Mouse (Mus musculus) right cerebral cortex, postnatal 25 days (tissue): Measurements from ENCODE around the gene Sacs.
"Not testable (repeated sequence)": the region's sequence is repeated elsewhere in the genome, so short reads cannot be mapped to it uniquely, and the experiment has no call there.

Source experiments
- DNase-seq: peaks from one replicate; pipeline ENCODE4 v3.0.0; 2022

Gene Sacs

DNA sequence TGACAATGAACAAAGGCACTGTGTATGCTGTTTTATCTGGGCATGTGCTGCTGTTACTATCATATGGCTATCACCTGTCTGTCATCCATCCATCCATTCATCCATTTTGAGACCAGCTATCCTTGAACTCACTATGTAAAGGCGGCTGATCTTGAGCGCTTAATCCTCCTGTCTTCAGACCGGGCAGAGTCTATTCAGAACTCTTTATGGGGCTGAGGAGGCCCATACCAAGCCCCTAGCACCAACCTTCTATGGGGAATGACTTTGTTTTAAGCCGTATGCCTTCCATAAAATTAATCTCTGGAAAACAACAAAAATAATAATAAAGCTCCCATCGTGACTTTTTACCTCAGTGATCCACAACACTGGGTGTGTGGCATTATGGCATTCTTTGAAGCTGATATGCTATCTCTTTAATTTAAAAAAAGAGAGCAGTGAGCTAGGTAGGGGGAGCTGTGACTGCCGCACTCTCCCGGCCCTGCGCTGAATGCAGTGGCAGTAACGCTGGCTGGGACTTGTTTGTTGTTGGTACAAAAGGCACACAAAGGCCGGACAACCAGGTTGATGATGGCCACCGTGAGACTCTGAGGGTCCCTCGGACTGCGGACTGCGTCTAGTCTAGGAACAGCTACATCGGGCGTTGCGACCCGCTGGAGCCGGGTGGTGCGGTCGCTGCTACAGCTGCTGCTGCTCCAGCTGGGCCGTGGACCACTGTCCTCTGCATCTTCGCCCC, at the start of gene Sacs:
Gene Sacs, plus strand, starts transcription at position 464 of the 733 bp plus-strand sequence.
- peak; percentile 72 for DNase-seq

DNA sequence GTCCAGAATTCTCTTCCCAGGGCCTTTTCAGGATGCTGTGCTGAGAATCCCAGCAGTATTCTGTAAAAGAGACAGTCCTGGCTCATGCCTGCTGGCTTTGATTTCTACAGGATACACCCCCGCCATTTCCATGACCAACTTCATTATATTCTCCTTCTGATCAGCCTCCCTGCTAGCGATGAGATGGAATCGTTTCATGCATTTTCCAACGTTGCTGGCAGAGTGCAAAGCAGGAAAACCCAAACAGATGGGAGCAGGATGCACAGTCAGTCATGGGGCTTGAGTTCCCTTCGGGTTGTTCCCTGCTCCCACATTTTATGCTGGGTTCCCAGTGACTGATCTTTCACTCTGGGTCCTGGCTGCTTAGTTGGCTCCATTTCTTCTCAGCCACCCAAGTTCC, 47.3 kb upstream of the Sacs start:
- no peak for DNase-seq

DNA sequence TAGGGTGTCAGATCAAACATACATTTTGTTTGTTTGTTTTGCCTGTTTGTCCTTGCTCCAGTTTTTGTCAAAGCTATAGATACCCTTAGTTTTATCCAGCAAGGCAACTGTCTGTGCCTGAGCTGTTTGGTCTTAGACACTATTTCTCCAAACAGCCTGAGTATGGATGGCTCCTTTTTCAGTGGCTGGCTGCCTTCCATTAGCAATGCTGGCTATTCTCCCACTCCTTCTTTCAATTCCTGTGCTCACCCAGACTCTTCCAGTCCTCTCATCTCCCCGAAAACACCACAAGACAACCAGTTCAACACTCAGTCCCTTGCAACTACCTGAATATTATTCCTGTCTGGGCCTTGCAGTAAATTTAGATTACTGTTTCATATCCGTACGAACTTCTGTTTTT, 46.2 kb upstream of the Sacs start:
- peak; percentile 46 for DNase-seq

DNA sequence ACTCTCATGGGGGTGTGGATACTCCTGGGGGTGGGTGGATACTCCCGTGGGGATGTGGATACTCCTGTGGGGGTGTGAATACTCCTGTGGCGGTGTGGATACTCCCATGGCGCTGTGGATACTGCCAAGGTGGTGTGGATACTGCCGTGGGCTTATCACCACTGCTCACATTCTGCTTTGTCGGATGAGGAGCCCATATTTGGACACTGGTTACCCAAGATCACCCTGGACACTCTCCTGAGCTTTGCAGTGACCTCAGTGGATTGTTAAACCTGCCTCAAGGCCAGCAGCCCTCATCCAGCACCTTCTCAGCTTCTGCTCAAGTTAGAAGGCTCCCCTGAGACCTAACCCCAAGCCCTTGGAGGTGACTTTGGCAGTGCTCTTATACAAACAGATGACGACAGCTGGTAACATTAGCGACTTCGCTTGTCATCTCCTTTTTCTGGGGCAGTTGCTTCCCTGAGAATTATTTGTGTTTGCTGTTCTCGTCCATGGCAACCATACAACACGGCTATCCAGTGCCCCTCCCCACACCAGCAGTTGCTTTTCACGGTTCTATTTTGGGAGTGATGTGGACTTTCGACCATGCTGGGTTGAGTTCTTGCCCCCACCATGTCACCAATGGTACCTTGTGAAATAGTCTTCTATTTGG, 40.2 kb upstream of the Sacs start:
- DNase-seq: no peak

DNA sequence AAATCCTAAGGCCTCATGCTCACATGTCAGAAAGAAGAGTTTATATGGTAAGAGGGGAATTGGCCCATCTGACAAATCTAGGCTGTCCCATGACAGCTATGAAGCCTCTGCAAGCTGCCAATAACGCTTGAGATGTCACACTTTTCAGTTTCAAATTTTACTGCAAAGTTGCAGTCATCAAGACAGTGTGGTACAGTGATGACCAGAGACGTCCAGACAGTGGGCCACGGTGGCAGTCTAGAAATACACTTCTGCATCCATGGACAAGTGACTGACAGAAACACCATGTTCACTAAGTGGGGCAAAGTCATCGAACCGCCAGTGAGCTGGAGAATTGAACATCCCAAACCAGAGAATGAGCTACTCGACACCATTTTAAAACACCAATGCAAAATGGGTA, 37.5 kb upstream of the Sacs start:
- DNase-seq: no peak

DNA sequence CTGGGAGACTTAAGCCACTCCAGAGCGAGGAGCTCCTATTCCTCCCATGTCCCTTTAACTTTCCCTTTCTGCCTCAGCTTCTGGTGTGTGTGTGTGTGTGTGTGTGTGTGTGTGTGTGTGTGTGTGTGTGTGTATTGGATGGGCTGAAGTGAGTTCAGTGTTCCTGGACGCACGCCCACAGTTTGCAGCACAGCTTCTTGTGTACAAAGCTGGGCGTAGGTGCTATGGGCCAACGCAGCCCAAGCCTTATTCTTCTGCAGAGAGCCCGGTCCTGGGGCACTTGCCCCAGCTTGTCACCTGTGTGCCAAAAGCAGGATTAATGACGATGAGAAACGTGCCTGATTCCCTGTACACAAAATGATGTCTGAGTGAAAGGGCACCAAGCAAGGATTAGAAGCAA, 31.9 kb upstream of the Sacs start:
- DNase-seq: no peak

DNA sequence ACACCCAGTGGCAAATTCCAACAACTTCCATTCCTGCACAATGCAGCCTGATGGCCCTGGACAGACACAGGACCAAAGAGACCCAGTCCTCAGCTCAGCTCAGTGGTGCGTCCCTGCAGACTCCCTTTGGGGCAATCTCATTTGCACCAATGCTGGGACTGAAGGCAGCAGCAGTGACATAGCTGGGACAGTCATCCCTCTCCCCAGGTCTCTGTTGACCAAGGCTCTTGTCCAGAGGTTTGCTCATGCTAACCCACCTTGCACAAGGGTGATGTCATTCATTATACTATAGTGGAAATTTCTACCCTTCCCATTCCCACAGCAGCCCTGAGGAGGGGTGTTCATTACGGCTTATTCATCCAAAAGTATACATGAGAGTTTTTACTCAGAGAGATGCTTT, 29.6 kb upstream of the Sacs start:
- no peak for DNase-seq

DNA sequence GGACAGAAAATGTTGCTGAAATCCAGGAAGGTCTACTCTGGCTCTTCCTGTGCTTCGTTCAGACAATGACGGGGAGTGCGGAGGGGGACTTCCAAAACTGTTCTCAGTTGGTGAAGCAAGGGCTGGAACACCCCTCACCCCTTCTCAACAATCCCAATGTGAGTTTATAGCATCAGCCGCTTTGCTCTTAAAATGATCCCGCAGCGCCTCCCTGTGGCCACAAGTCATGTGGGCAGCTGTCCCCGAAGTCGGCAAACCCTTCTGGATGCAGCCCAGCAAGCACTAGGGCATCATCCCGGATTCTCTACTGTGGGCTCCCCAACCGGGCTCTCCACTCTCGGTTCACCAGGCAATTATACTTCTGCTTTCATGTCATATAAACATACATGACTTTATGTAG, 25.9 kb upstream of the Sacs start:
- DNase-seq: peak; percentile 82

DNA sequence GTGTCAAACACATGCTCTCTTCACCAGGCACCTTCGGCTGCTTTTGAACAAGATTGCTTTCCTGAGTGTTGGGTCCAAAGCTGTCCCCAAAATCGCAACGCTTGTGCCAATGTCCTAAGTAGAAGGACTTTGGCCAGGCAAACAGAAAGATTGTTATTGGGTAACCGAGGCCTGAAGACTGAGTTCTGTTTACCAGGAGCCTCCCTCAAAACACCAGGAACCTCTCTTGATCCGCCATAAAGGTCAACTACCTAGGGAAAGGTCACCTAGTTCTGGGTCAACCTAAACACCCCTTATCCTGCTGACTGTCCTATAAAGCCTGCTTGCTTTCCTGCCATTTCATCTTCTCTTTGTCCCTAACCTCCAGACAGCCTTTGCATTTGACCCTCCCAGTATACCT, 13.5 kb upstream of the Sacs start:
- no peak for DNase-seq

DNA sequence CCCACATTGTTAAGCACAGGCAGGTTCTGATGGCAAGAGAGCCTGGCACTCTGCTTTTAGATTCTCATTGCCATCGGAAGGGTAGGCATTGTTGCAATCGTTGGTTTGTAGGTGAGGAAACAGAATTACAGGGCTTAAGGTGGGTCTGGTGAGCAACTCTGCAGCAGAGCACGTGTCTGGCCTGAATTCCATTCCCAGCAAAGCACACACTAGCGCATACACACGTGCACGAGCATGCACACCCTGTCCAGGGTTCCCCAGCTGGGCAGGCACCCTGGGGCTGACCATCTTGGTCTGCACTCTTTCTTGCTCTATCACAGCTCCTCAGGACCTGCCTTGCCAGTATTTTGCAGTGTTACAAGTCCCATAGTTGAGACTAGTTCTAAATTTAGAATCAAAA, 13.1 kb upstream of the Sacs start:
- DNase-seq: no peak

DNA sequence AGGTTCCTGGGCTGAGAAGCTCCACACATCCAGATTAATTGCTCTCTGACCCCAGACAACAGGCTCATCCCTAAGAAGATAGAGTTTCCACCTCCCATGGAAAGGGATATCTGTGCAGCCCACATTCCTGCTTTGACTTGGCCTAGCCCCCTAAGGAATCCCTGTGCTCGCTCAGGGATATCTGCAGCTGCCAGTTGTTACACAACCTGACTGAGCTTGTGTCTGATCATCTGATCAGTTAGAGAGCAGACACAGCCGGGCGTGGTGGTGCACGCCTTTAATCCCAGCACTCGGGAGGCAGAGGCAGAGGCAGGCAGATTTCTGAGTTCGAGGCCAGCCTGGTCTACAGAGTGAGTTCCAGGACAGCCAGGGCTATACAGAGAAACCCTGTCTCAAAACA, 10.9 kb upstream of the Sacs start:
- DNase-seq: not testable (repeated sequence)

DNA sequence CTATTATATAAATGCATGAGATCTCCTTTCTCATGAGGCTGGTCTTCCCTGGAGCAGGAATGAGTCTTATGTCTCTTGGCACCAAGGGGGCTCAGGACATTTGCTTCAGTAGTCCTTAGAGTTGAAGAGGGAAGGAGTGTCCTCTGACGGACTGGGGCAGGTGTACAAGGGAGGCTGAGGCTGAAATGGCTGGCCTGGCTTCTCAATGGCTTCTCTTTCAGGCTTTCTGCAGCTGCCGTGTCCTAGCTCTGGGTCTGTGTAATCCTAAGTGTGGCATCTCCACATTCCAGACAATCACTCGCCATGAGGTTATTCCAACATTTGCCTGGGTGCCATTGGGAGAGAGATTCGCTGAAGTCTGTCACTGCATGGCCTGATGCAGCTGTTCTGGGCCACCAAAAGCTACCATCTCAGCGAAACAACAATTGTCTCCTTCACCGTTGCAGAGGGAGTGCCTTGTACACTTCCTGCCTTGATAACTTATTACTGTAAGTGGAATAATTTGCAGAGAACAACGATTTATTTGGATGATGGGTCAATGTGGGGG, 9.2 kb upstream of the Sacs start:
- no peak for DNase-seq

DNA sequence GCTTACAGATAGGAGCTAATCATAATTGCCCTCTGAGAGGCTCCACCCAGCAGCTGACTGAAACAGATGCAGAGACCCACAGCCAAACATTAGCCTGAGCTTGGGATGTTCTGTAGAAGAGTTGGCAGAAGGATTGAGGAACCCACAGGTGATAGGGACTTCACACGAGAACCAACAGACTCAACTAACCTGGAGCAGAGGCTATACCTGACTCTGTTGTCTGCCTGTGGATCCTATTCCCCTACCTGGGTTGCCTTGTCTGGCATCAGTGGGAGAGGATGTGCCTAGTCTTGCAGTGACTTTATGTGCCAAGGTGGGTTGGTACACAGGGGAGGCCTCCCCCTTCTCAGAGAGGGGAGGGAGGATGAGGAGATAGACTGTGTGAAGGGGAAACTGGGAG, 5.7 kb upstream of the Sacs start:
- DNase-seq: no peak

DNA sequence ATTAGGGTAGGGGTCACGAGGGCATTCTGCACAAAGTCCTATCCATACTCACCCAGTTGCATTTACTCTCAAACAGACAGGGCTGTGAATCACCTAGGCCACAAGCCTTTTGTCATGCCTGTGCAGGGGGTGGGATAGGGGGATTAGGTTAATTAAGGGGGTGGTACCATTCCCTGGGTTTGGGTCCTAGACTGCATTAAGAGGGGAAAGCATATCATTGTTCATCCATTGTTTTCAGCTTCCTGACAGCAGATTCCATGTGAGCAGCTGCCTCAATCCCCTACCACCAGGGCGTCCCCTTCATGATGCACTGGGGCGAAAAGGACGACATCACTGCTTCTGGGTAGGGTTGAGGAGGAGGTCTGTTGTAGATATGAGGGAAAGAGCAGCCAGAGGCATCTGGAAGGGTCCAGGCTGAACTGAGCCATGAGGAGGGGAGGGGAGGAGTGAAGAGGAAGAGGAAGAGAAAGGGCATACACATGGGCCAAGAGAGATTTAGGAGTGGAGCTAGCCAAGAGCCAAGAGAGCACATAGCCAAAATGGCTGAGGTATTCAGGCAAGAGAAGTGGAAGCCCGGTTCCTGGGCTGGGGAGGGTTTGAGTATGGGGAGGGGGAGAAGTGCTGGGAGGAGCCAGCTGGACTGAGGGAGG, 3.8 kb upstream of the Sacs start:
- DNase-seq: no peak

DNA sequence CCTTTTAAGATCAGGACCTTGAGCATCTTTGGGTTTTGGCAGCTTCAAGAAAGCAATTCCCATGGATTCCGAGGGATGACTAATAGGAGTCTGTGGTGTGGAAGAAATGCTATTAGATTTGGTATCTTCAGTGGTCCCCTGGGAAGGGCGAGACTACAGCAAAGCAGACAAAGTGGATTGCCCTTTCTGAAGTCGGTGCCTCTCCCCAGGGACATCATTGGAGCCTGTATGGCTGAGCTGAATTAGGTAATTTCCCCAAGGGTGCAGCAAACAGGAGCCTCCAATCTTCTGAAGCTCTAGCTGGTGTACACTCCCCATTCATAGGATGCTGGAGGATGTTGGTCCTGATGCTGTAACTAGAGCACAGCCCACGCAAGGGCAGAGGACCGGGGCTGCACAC, 847 bp upstream of the Sacs start:
- DNase-seq: no peak

DNA sequence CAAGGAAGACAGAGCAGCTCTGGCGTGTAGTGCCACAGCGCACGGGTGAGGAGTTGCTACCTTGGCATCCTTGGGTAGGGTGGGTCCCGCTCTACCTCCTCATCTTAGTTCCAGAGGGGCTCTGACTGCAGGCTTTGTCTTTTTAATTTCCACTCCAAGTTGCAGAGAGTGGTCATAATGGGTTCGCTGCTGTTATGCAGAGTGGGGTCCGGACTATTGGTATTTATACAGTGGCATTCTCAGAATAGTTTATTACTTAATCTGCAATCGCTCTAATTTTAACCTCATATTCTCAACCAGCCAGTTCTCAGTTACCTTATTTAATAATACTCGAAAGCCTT, 440 bp downstream of the Sacs start:
- DNase-seq: no peak

DNA sequence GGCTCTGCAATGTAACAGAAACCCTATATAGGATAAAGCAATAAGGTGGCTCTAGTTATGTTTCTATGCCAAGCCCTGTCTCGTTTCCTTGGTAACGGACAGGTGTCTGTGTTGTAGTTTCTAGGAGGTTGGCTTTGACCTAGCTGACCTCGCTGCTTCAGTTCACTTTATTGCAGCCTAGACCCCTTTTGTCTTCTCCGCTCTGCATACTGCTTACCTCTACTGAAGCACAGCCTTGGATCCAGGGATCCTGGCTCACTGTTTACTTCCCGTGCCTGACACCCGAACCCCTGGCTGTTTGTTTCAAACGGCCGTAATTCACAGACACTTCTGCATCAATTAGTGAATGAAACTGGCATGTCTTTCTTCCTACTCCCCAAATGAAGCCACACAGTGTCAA, 5.1 kb downstream of the Sacs start:
- DNase-seq: no peak

DNA sequence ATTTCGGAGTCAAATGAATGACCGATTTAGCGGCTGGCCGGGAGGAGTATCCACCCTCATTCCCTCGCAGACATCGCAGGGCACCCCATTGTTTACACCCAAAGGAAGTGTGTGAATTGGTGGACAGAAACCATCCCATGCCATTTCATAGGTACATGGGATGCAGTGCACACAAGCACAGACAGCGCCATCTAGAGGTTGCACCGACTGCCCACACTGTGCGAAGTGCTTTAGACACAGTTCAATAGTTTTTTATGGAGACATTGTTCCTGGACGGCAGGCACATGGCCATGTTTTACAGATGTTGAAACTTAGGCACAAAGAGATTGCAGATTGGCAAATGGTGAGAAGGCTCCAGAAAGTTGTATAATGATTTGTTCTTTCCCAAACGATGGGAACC, 5.6 kb downstream of the Sacs start:
- no peak for DNase-seq

DNA sequence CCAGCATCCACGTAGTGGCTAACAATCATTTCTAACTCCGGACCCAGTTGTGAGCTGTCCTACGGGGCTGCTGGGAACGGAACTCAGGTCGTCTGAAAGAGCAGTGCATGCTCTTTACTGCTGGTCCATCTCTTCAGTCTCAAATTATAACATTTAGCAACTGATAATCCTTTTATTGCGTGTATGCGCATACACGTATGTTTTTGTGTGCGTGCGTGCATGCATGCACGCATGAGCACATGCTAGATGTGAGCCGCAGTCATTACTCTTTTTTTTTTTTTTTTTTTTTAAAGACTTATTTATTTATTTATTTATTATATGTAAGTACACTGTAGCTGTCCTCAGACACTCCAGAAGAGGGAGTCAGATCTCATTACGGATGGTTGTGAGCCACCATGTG, 12.2 kb downstream of the Sacs start:
- not testable (repeated sequence) for DNase-seq

DNA sequence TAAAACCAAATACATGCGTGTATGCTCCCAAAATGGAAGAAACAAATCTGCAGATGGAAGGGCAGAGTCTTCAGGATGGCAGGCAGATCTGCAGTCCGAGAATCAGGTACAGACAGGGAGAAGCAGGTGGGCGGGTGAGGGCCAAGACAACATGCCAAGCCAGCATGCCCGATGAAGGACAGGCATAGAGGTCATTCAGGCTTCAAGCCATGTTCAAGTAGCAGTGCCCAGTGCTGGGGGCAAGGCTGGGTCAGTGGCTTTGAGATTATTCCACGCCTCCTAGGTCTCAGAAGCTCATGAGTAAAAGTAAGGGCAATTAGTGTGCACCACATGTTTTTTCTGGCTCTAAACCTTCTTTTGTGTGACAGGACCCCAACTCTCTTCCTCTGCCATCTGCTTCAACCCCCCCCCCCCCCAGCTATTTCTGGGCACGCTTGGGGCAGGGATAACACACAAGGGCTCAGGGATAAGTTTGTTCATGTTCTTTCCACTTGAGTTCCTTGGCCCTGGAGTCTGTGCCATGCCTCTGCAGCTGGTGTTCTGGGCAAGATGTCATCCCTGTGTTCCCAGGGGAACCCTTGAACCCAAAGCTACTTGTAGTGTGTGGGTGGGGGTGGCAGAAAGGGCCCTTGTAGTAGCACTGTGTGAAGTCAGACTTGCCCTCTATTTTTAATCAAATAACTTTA, 16.8 kb downstream of the Sacs start:
- no peak for DNase-seq

DNA sequence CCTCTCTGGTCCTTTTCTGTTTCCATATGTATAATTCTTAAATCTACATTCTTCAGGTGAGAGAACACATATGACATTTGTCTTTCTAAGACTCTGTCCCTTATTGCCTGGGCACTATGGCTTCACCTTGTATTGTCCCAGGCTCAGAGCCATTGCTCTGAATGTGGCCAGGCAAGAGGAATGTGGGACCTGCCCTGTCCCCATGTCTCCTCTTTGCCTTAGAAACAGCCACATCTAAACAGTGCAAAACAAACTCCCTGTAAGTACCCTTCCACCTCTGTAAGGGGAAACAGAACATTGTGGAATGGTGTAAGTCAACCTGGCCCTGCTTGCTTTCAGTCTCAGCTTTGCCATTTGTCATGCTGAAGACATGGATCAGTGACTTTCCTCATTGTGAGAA, 17.4 kb downstream of the Sacs start:
- DNase-seq: no peak

DNA sequence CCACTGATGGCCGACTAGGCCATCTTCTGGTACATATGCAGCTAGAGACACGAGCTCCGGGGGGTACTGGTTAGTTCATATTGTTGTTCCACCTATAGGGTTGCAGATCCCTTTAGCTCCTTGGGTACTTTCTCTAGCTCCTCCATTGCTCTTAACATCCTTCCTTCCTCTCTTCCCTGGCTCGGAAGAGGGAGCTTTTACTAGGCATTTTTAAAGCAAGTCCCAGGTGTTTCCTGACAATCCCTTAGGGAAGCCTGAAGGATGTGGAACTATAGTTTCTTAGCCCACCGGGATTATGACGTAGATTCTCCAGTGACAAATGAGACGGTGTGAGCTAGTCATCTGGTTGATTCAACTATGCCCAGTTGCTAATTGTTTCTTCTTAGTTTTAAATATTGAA, 19.2 kb downstream of the Sacs start:
- DNase-seq: not testable (repeated sequence)

DNA sequence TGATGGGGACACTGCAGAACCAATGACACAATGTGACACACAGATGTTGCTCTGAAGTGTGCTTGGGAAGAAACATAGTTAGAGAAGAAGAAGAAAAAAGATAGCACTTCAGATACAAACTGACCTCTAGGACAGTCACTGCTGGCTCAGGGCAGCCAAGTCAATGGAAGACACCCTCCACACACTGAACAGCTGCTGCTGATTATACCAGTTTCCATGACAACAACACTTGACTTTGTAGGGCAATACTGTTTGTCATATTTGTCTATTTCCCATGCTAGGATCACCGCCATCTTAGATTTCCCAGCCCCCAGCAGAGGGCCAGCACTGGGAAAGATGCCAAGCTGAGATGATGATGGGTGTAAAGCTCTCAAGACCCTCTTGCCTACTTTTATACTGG, 22.7 kb downstream of the Sacs start:
- no peak for DNase-seq
